Mouse (Mus musculus): ENCODE results near the gene Grid2.

DNA sequence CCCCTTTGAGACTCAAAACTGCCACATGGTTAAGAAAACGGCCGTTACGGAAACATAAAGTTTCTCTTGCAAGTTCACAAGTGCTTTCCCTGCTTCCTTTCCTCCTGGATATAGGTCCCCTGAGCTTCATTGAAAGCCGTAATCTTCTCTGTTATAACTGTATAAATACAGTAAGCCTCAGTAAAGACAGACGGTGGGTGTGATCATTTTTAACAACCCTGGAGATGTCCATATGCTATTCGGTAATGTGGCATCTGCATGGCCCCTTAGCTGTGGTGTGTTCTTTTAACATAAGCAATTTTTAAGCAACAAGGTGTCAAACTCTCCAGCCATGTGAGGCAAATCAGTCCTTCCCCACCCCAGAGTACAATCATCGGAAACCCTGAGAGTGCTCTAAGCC lies 892.9 kb downstream of the Grid2 start:
- TF ChIP-seq CTCF (IDR thresholded peaks at IDR 0.05; ENCODE audit: borderline replicate concordance, control insufficient read depth, extremely low read depth, insufficient read depth, low read length, poor library complexity) (no peak), POLR2A (IDR thresholded peaks at IDR 0.05; ENCODE audit: control insufficient read depth, extremely low read depth, insufficient read depth, low read length, poor library complexity) (no peak)
